Mouse (Mus musculus) hindbrain, embryonic 14.5 days (tissue): ENCODE data around the gene Vmn2r88. TPM values are rescaled to one million over a fixed set of nuclear protein-coding genes. Genes with fewer than 3 reads are reported as not detected.
"Not testable (repeated sequence)": the region's sequence is repeated elsewhere in the genome, so short reads cannot be mapped to it uniquely, and the experiment has no call there.

Experiments
- ATAC-seq: fragments of 200-750 bp; cut with Nextera tagmentation; 2 replicates; pipeline ENCODE4 v1.8.0; 2017; ENCODE audit warnings: moderate number of reproducible peaks, mild to moderate bottlenecking, moderate TSS enrichment, moderate library complexity; ENCODE audit not compliant: low FRiP score
- DNase-seq: peaks from one replicate; pipeline ENCODE4 v3.0.0-alpha.2; 2015; ENCODE audit warnings: low spot score
- H3K27ac ChIP-seq: fragments of 300-500 bp; sonication (generic); 2 replicates; pipeline ENCODE4 v1.5.1; 2014; ENCODE audit warnings: mild to moderate bottlenecking, moderate library complexity
- H3K27me3 ChIP-seq: fragments of 300-500 bp; sonication (generic); 2 replicates; pipeline ENCODE4 v1.6.1; 2014; ENCODE audit warnings: mild to moderate bottlenecking, low read length, mixed read lengths; ENCODE audit not compliant: control insufficient read depth, insufficient read depth
- H3K36me3 ChIP-seq: fragments of 300-500 bp; sonication (generic); replicated peaks from 2 replicates; pipeline ENCODE4 v1.6.1; 2014; ENCODE audit not compliant: control insufficient read depth, insufficient read depth
- H3K4me1 ChIP-seq: fragments of 300-500 bp; sonication (generic); replicated peaks from 2 replicates; pipeline ENCODE4 v1.6.1; 2014; ENCODE audit warnings: antibody characterized with exemption, low read length, mixed read lengths; ENCODE audit not compliant: control insufficient read depth, insufficient read depth
- H3K4me2 ChIP-seq: fragments of 300-500 bp; sonication (generic); replicated peaks from 2 replicates; pipeline ENCODE4 v1.6.1; 2014; ENCODE audit warnings: mild to moderate bottlenecking, moderate library complexity
- H3K4me3 ChIP-seq: fragments of 300-500 bp; sonication (generic); replicated peaks from 2 replicates; pipeline ENCODE4 v1.5.1; 2014; ENCODE audit warnings: mild to moderate bottlenecking, low read length
- H3K9ac ChIP-seq: fragments of 300-500 bp; sonication (generic); 2 replicates; pipeline ENCODE4 v1.6.1; 2014
- H3K9me3 ChIP-seq: fragments of 300-500 bp; sonication (generic); 2 replicates; pipeline ENCODE4 v1.6.1; 2016; ENCODE audit warnings: low read length; ENCODE audit not compliant: control insufficient read depth
- WGBS: fragments of 180-500 bp; shearing (Covaris S2); extraction: QIAGEN DNeasy Blood & Tissue Kit; methylation state at CpG from one replicate; pipeline ENCODE4 v1.1.7; 2014; 5-methylcytosine and 5-hydroxymethylcytosine counted together
- polyA plus RNA-seq: library from polyadenylated mRNA; unstranded; fragments of >200 nt; fragmentation: Nextera tagmentation; extraction: Ambion mirVana; gene quantifications from 2 replicates; pipeline ENCODE4 v1.2.1, GENCODE M21; 2014

Vmn2r88 gene
- polyA plus RNA-seq, 1 experiment from 2014 or later: not detected

- no peak overlapping the region for H3K4me3 ChIP-seq
- WGBS: 96% methylated on average over 26 of the region's 26 CpGs
- H3K4me1 ChIP-seq: no peaks in the 10 kb centered on the region
- H3K9ac ChIP-seq: no peak overlapping the region
- no peak overlapping the region for H3K27ac ChIP-seq
- ATAC-seq (no peak), DNase-seq (no peak)
- no peak overlapping the region for H3K4me2 ChIP-seq
- peaks cover 22% of the 10 kb centered on the region; the same call in 1 of the 2 replicates for H3K9me3 ChIP-seq
- no peaks in the 10 kb centered on the region for H3K27me3 ChIP-seq
- H3K36me3 ChIP-seq: no peaks in the 10 kb centered on the region
These were observed 24.4 kb downstream of the Vmn2r88 start for GRCm38 (mm10) chr14:51435020-51435419.

- DNase-seq (no peak), ATAC-seq (no peak)
- Histone ChIP-seq H3K9ac (no peak overlapping the region), H3K27me3 (no peaks in the 10 kb centered on the region), H3K4me2 (no peak overlapping the region), H3K27ac (no peak overlapping the region), H3K4me1 (no peaks in the 10 kb centered on the region), H3K9me3 (peaks cover 22% of the 10 kb centered on the region; the same call in 1 of the 2 replicates), H3K36me3 (no peaks in the 10 kb centered on the region), H3K4me3 (no peak overlapping the region)
- WGBS: 85% methylated on average over 4 of the region's 4 CpGs
These were observed 28.3 kb downstream of the Vmn2r88 start for GRCm38 (mm10) chr14:51438955-51439354.

DNA sequence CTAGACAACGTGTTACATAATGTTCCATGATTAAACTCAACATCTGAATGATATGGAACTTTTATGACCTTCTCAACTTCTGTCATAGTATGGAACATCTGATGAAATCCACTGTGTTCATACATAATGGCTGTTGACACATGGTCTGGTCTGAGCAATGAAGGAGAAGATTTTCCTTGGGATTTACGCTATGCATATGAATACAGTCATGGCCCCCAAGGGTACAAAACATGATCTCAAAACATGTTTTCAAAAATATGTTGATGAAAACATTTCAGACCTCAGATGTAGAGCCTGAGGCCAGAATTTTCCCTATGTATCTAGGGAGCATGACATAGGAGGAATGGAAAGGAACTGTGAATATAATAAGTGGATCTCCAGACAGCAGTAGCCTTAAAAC lies 40.9 kb downstream of the Vmn2r88 start, which contains the start of gene Vmn2r89:
Gene Vmn2r89 (plus strand): TSS at position 301 of the 400 bp plus-strand sequence.
- not testable (repeated sequence) for H3K9ac ChIP-seq, H3K36me3 ChIP-seq, H3K27me3 ChIP-seq, H3K9me3 ChIP-seq, DNase-seq, ATAC-seq, H3K4me1 ChIP-seq, H3K4me3 ChIP-seq, H3K4me2 ChIP-seq, H3K27ac ChIP-seq
- WGBS: 90% methylated on average over 2 of the region's 2 CpGs

Other genes starting within 250 kb of the Vmn2r88 start
- gene Rnase2b, start 248.6 kb upstream of the Vmn2r88 start, polyA plus RNA-seq: not detected in 2 replicates
- gene Ang2, start 211.7 kb upstream of the Vmn2r88 start, polyA plus RNA-seq: not detected in 2 replicates
- gene Ear14, start 207.4 kb upstream of the Vmn2r88 start, polyA plus RNA-seq: not detected in 2 replicates
- gene Rnase2a, start 154.7 kb upstream of the Vmn2r88 start, polyA plus RNA-seq: not detected in 2 replicates
- not detected in 2 replicates for gene Gm7247, start 49.1 kb upstream of the Vmn2r88 start, polyA plus RNA-seq
- gene Vmn2r89, start 41.0 kb downstream of the Vmn2r88 start, polyA plus RNA-seq: not detected in 2 replicates
- not detected in 2 replicates for gene Gm5622, start 142.0 kb downstream of the Vmn2r88 start, polyA plus RNA-seq
- gene Gm17175, start 163.2 kb downstream of the Vmn2r88 start, polyA plus RNA-seq: not detected in 2 replicates
- not detected in 2 replicates for gene Gm17174, start 181.3 kb downstream of the Vmn2r88 start, polyA plus RNA-seq
- not detected in 2 replicates for gene Gm17078, start 200.5 kb downstream of the Vmn2r88 start, polyA plus RNA-seq
- not detected in 2 replicates for gene Gm4181, start 224.8 kb downstream of the Vmn2r88 start, polyA plus RNA-seq